Mouse (Mus musculus) lung, postnatal 0 days (tissue): ENCODE data around the gene Gm45837.

Experiments used
- CTCF ChIP-seq: IDR thresholded peaks from 2 replicates; pipeline ENCODE4 v1.5.1; 2016; ENCODE audit warnings: antibody characterized with exemption, mild to moderate bottlenecking
- EP300 ChIP-seq: IDR thresholded peaks from 2 replicates; pipeline ENCODE4 v1.6.1; 2016; ENCODE audit warnings: antibody characterized with exemption, mild to moderate bottlenecking, control low read depth

- TF ChIP-seq CTCF (no peak), EP300 (no peak)
Observed at GRCm38 (mm10) chr7:101421529-101421928, 10.8 kb downstream of the Gm45837 start, which contains the start of gene Pde2a.
